Mouse (Mus musculus) testis, postnatal 10 days (tissue): ENCODE results near the gene Macrod1.
A peak's percentile ranks its signal among the peaks of the same experiment; 100 is the strongest.

Experiments
- DNase-seq: peaks from one replicate; pipeline ENCODE4 v3.0.0; 2021; ENCODE audit warnings: low spot score

Macrod1 gene

DNA sequence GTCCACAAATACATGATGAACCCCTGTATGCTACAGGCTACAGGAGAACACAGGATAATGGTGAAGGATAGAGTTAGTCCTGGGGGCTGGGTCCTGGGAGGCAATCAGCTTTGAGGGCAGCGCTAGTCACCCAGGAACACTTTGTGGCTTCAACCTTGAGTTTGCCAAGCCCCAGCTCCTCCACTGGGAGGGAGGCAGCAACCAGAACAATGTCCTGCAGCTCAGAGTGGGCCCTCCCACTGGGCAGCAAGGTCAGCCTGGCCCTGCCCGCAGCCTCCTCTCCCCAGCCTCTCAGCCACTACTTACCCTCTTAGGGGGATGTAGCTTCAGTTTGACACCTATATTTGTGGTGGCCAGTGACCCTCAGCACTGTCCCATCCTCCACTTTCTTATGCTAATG lies 111.8 kb downstream of the Macrod1 start:
- peak; percentile 65 for DNase-seq

DNA sequence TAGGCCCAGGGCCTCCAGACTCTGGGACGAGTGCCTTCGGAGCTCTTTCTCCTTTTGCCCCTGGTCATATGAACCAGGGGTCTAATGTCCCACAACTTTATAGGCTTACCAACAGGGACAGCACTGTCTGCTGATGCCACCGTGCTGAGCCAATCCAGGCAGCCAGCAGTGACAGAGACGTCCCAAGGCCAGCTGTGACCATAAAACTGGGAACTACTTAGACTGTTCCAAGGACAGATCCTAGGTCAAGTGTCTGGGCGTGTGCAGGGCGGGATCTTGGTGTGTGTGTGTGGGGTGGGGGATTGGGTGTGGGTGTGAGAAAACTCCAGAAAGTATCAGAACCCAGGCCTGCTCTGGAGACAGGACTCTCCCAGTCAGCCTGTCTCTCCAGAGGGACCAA lies 114.3 kb downstream of the Macrod1 start:
- no peak for DNase-seq

DNA sequence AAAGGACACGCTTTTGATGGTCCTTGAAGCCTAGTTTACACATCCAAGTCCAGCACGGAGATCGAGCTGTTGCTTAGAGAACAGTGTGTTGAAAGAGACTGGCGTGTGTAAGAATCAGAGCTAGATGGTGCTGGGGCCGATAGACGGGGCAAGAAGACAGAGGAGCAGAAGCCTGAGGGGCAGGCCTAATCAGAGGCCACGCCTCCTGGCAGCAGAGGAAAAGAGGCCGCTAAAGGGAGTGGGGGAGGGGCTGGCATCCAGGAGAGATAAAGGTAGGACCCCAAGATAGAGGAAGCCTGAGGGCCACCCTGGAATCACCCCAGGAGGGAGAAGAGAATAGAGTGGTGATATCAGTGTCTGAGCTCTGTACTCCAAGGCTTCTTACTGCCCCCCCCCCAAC lies 114.8 kb downstream of the Macrod1 start:
- no peak for DNase-seq

DNA sequence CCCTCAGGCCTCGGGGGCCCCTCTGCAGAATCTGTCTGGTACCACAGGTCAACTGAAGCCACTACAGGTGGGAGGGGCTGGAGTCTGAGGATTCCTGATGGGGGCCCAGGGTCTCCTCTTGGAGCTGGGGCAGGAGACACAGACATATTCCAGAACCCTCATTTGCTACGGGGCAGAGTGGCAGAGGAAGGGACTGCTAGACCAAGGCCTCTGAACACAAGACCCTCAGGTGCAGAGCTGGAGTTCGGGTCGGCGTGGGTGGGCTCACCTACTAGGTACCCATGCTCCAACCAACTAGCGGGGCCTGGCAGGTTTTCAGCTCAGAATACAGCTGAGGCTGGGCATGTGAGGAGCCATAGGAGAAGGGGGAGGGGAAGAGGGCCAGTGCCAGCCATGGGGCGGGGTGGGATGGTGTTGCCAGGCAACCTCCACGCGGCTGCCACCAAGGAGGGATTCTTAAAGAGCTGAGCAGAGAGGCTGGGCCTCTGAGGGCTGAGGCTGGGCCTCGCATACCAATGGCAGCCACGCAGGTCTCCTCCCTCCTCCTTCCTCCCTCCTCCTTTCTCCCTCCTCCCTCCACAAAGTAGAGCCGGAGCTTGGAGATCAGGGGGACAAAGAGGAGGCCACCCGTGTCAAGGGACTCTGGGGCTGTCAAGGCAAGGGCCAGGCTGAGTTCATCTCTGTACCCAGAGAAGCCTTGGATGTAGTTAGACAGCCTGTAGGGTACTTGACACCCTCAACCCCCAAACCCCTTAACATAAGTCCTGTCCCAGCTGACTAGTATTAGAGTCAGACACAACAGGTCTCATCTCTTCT lies 115.6 kb downstream of the Macrod1 start:
- no peak for DNase-seq

DNA sequence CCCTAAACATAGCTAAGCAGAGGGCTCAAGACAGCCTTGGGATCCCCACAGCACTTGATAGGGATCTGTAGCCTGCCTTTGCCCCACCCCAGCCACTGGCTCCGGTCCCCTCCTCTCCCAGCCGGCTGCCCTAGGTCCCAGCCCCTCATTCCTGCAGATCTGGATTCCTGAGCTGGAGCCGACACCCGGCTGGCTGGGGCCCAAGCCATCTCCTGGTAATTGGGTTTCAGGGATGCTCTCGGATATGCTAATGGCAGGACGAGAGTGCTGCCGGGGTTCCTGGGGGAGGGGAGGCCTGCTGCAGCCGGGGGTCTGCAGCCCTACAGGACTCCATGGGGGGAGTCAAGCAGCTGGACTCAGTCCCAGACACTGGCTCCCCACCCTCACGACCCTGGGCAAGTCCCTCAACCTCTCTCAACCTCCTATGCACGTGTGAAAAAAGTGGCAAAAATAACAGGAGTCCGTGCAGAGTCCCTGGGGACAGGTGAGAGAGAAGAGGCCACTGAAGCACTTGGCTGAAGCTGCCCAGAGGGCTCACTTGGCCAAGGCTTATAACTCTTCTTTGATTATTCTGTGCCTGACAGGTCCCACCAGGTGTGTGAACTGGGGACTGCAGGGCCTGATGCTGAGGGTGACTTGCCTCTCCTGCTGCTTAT lies 119.6 kb downstream of the Macrod1 start:
- DNase-seq: no peak

DNA sequence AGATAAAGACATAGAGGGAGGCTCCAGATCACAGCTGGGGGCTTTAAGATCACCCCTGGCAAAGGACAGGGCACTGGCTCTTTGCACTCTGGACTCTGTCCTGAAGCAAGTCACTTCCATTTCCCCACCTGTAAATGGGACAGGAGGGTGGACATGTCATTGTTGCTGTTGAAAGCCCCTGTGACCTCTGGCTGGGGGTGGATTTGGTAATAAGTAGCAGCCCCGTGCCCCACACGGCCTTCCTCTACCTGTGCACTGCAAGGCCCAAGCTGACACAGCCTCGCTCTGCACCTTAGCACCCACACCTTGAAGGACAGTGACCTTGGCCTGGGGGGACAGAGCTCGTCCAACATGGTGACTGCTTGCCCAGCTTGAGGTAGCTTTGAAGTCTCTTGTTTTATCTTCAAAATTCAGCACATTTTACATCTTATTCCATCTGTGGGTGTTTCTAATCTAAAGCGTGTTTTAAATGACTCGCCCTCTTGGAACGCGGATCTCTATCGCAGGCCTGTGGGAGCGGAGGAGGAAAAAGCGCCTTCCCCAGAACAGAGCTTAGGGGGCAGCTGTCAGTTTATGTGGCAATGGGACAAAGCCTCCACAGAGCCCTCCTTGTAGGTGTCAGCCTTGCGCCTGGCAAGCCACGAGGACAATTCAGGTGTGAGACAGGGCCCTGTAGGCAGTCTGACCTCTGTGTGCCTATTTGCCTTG lies 121.3 kb downstream of the Macrod1 start:
- DNase-seq: no peak

DNA sequence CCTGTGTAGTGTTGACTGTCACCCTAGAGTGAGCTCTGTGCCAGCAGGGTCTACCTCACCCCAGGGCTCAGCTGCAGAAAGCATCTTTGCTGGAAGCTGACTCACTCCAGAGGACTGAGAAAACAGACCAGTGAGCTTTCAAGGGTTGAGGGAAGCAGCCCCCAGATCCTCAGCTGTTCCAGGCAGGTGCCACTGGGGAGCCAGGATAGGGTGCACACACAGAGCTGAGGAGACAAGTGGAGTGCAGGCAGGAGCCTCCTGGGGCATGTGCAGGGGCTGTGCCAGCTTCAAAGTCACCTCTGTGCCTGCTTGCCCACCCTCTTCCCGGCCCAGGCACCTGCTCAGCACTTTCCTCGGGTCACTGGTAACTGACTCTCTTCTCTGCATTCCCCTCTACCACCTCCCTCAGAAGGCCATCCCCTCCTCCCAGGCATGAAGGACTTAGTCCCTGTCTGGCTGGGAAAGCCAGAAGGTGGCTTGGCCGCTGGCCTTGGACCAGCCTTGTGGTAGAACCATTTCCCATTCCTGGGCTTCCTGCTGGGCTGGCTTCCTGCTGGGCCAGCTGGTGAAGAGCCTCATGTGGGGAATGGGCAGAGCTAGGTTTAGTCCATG lies 122.3 kb downstream of the Macrod1 start:
- no peak for DNase-seq

DNA sequence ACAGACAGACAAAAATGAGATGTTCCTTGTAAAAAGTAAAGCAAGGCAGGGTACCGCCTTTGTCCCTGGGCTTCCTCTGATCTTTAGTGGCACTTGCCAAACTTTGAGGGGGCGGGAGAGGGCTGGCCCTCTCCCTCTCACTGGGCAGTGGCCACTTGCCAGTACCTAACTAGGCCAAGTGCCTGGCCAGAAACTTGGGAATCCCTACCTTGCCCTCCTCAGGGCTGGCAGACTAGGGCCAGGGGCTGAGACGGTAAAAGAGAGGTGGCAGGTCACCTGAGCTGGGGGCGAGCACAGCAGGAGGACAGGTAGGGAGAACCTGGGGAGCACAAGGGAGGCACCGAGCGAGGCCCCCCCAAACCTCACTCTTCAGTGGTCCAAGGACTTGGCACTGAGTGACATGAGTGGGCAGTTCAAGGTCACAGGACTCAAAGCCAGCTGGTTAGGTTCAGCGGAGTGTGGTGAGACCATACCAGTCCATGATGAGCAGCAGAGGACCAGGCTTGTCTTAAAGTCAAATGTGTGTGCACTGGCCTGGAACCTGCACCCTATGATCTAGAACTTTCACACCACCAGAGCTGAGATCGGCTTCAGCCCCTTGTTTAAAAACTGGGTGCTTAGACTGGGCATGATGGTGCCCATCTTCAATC lies 124.3 kb downstream of the Macrod1 start:
- DNase-seq: no peak

DNA sequence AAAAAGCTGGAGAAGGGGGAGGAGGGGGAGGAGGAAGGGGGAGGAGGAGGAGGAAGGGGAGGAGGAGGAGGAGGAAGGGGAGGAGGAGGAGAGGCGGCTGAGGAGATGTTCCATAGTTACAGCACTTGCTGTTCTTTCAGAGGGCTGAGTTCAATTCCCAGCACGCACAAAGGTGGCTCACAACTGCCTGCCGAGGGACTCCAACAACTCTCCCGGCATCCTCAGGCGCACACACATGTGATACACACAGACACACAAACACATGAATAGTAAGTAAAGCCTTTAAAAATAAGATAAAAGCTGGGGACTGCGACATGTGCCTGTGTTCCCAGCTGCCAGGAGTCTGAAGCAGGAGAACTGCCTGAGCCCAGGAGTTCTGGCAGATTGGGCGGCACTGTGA lies 124.9 kb downstream of the Macrod1 start:
- no peak for DNase-seq

DNA sequence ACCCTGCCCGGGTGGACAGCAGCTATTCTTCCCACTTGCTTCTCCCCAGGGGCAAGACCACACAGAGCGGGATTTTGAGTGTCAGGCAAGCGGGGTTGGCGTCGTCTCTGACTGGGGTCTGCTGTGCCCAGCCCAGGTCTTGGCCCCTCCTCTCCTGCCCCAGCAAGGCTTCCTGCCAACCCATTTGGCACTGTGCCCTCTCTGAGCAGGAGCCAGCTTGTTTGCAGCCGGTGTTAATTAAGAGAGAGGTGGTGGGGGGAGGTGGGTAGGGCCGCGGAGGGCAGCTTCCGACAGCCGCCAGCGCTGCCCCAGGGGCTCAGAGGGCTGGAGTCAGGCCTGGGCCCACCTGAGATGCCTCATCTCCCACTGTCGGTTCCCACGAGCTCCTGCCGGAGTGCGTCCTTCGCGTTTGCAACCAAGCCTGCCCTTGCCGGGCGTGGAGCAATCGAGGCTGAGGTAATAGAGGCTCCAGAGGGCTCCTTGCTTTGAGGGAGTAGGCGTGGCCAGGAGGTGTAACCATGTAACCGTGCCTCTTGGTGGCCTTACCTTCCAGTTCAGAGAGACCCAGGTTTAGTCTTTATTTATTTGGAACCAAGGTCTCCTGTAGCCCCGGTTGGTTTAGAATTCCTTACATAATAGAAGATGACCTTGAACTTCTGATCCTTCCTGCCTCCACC lies 125.8 kb downstream of the Macrod1 start:
- DNase-seq: peak; percentile 86

DNA sequence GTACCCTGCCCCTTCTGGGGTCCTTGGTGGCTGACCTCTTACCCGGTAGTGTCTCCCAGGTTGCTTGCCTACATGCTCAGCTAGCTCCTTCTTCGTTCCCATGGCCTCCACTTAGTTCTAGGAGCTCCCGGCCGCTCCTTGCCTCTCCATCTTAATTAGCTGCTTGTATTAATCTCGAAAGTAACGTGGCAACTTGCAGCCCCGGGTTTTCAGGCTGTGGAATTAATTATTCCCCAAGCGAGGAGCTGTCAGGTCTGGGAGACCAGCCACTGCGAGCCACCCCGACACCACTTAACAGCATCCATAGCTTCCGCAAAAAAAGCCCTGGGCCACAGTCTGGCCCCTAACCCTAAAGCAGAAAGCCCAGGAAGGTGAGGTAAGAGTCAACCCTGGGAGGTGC lies 126.8 kb downstream of the Macrod1 start:
- DNase-seq: no peak

DNA sequence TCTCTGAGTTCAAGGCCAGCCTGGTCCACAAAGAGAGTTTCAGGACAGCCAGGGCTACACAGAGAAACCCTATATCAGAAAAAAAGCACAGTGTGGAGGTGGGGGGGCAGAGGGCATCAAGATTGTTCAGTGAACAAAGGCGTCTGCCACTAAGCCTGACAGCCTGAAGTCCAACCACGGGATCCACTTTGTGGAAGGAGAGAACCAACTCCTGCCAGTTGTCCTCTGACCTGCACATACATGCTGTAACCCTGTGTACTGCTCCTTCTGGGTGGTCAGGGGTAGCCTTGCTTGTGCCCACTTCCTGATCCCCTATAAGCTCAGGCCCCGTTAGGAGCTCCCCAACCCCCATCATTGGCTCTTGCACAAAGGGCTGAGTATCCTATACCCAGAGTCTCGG lies 128.4 kb downstream of the Macrod1 start:
- DNase-seq: no peak

DNA sequence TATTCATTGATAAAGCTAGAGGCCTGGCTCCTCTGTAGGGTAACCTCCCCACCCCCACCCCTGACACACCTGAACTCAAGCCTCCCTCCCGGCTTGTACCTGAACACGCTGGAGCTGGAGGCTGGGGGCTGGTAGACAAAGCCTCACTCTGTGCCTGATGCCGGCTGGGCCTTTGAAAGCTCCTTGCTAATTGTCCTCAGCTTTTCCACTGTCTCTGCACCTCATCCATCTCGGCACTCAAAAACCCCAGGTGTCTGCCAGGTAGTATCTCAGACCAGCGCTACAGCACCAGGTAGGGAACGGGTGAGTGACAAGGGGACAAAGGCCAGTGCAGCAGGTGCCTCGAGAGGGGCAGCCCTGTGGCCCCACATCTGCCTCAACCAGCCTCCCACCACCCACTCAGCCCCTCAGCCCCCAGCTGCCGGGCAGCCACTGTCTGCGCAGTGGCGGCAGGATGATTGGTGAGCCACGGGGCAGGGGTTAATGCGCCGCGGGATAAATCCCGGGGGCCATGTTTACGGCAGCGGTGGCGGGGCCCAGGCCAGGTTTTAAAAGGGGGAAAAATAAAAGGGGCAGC lies 129.2 kb downstream of the Macrod1 start:
- no peak for DNase-seq

DNA sequence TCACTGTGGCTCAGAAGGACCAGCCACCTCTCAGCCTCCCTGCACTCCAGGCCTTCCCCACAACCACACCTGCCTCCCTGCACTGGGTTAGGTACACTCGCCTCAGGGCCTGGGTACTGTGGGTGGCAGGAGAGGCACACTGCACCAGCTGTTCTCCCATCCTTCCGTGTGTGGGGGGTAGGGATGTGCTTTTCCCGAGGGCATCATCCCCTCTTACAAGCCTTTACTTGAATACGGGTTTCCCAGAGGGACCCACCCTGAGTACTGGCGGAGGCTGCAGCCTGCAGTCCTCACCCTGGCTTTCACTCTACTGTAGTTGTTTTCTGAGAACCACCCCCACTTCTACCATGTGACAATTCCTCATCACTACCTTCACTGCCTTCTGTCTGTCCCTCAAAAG lies 130.5 kb downstream of the Macrod1 start:
- DNase-seq: no peak

DNA sequence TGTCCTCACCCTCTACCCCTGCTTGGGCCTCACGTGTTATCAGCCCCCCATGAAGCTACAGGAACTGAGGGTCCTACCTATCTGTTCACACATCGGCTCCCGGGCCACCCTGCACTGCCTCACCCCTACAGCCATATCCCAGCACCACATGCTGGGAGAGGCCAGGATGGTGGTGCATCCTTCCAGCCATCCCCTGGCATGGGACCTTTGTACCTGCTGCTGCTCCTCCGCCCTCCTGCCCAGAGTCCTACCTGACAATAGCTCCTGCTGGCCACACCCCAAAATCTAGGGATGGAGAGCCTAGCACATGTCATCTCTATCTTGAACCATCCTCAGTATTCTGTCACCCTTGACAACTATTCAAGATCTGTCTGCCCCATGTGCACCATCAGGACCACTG lies 132.4 kb downstream of the Macrod1 start:
- DNase-seq: no peak

DNA sequence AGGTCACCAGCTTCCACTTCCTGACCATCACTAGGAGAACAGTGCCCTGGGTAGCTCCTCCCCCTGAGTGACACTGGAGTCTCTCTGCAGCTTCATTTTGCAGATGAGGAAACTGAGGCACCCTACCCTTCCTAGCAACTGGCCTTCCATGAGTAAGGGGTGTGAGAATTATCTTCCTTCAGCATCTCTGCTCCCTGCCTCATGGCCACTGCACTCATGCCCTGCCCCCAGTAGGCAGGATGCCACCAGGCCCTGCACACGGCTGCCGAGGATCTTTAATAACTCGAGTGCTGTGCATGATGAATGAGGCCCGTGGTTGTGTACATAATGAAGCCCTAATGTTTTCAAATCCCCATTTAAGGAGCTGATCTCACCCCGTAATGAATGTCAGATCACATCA lies 134.4 kb downstream of the Macrod1 start:
- DNase-seq: no peak

DNA sequence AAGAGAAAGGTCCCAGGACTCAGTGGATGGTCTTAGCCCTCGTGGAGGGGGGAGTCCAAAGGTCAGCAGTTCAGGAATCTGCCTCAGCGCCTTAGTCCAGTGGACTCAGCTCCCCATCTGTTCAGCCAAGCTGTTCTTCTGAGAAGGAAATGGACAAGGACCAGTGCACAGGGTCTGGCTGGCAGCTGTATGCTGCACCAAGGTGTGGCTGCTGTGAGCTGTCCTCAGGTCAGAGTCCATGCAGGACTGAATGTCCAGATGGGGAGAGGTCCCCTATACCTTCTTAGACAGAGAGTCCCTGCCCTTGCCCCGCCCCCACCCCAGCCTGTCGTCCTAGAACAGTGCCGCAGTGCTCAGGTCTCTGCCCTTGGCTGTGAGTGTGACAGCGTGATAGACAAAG lies 135.0 kb downstream of the Macrod1 start:
- DNase-seq: no peak

DNA sequence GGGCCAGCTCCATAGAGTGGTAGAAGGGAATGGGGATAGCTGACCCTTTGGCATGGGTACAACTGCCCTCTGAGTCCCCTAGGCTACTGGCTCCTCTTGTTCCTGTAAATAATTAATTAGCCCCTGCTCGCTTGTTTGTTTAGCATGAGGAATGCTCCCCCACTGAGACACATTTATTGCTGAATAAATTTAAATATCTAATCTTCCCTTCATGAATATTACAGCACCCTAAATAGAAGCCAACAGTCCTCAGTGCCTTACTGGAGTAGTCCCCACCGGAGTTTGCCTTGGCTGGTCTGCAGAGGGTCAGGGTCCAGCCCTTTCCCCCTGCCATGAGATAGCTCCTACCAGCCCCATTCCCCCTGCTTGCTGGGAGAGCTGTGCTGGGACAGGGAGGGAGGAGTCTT lies 136.0 kb downstream of the Macrod1 start:
- no peak for DNase-seq

DNA sequence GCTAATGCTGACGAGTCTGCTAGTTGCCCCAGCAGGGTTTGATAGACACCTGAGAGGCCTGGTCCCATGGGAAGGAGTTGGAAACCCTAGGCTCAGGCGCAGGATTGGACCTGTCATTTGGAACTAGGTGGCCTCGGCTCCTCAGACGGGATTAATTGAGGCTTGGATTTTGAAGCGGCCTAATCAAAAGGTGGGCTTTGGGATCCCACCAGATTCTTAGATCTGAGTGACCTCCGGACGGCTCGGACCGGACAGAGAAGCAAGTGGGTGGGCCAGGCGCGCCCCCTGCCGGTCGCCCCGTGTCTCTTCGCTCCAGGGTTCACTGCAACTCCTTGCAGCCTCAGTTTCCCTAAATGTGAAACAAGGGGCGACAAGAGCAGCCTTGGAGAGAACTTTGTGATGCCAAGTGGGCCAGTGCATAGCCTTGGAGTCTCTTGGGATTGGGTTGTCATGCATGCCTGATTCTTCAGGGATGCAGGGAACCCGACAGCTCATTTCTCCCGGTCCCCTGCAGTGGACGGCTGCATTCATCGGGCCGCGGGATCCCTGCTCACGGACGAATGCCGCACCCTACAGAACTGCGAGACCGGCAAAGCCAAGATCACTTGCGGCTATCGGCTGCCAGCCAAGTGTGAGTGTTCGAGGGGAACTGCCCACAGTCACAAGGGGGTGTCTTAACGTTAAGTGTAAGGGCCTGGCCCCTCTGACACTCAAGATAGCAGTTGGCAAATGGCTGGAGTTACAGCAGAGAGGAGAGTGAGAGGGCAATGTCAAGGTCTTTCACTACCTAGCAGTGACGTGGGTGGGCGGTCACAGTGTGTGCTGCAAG lies 139.5 kb downstream of the Macrod1 start:
- peak; percentile 87 for DNase-seq

DNA sequence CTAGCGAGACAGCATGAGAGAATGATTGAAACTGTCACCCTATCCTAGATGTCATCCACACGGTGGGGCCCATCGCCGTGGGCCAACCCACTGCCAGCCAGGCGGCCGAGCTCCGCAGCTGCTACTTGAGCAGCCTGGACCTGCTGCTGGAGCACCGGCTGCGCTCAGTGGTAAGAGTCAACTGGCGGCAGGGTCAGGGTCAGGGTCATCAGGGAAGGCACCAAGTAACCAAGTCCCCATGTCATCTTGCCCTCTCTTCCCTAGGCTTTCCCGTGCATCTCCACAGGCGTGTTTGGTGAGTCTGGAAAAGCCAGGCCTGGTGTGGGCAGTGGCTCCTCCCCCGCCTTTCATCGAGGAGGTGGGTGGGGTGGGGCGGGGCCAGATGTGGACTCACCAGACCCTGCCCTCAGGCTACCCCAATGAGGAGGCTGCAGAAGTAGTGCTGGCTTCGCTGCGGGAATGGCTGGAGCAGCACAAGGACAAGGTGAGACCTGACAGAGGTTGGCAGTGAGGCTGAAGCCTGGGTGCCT lies 140.2 kb downstream of the Macrod1 start:
- no peak for DNase-seq
